Mouse (Mus musculus): ENCODE data around the gene Sh2d6. TPM values are rescaled to one million over a fixed set of nuclear protein-coding genes. Genes with fewer than 3 reads are reported as not detected.
"Not testable (repeated sequence)": the region's sequence is repeated elsewhere in the genome, so short reads cannot be mapped to it uniquely, and the experiment has no call there.

Gene Sh2d6
- polyA plus RNA-seq, 1 experiment from 2014 or later: 0.24 TPM

GRCm38 (mm10) chr6:72543265-72543850 lies 21.9 kb upstream of the Sh2d6 start:
- no peak overlapping the region for H3K9ac ChIP-seq
- DNase-seq (ENCODE audit: low spot score): no peak
- no peaks in the 10 kb centered on the region for H3K27me3 ChIP-seq (ENCODE audit: control insufficient read depth, insufficient read depth, low read length)
- ATAC-seq (ENCODE audit: low FRiP score): no peak
- 0 out of 2 replicates have a peak overlapping the region, but pooled peaks have one; percentile 51 for H3K27ac ChIP-seq
- H3K4me1 ChIP-seq (replicated peaks; ENCODE audit: control insufficient read depth, insufficient read depth, low read length): peaks cover under 1% of the 10 kb centered on the region; the same call in 1 of the 2 replicates
- H3K36me3 ChIP-seq (replicated peaks; ENCODE audit: control insufficient read depth, insufficient read depth): no peaks in the 10 kb centered on the region
- H3K9me3 ChIP-seq (ENCODE audit: control insufficient read depth, low read length): no peaks in the 10 kb centered on the region
- no peak overlapping the region for H3K4me2 ChIP-seq (replicated peaks)
- WGBS: 64% methylated on average over 12 of the region's 12 CpGs
- no peak overlapping the region for H3K4me3 ChIP-seq (replicated peaks; ENCODE audit: low read length)

- Histone ChIP-seq H3K4me1 (replicated peaks; ENCODE audit: control insufficient read depth, insufficient read depth, low read length) (peaks cover 5% of the 10 kb centered on the region), H3K4me3 (replicated peaks; ENCODE audit: low read length) (peak overlapping the region; percentile 39), H3K27me3 (ENCODE audit: control insufficient read depth, insufficient read depth, low read length) (no peaks in the 10 kb centered on the region), H3K4me2 (replicated peaks) (peak overlapping the region; percentile 68), H3K9ac (peak overlapping the region; percentile 66), H3K9me3 (ENCODE audit: control insufficient read depth, low read length) (no peaks in the 10 kb centered on the region), H3K36me3 (replicated peaks; ENCODE audit: control insufficient read depth, insufficient read depth) (no peaks in the 10 kb centered on the region), H3K27ac (peak overlapping the region; percentile 52)
- DNase-seq (ENCODE audit: low spot score) (peak; percentile 85), ATAC-seq (ENCODE audit: low FRiP score) (peak; percentile 95)
- WGBS: under 1% methylated on average over 16 of the region's 16 CpGs
Measured at GRCm38 (mm10) chr6:72538562-72539031, 17.1 kb upstream of the Sh2d6 start.

- WGBS: 54% methylated on average over 10 of the region's 10 CpGs
- Histone ChIP-seq H3K9ac (peak overlapping the region; percentile 66), H3K27ac (peak overlapping the region; percentile 52), H3K4me1 (replicated peaks; ENCODE audit: control insufficient read depth, insufficient read depth, low read length) (peaks cover 6% of the 10 kb centered on the region), H3K27me3 (ENCODE audit: control insufficient read depth, insufficient read depth, low read length) (no peaks in the 10 kb centered on the region), H3K9me3 (ENCODE audit: control insufficient read depth, low read length) (no peaks in the 10 kb centered on the region), H3K4me2 (replicated peaks) (peak overlapping the region; percentile 68), H3K36me3 (replicated peaks; ENCODE audit: control insufficient read depth, insufficient read depth) (no peaks in the 10 kb centered on the region), H3K4me3 (replicated peaks; ENCODE audit: low read length) (peak overlapping the region; percentile 39)
- DNase-seq (ENCODE audit: low spot score): no peak
- ATAC-seq (ENCODE audit: low FRiP score): no peak
Measured at GRCm38 (mm10) chr6:72537998-72538500, 16.5 kb upstream of the Sh2d6 start.

GRCm38 (mm10) chr6:72535165-72535564 lies 13.7 kb upstream of the Sh2d6 start:
- WGBS: 3% methylated on average over 9 of the region's 9 CpGs
- Histone ChIP-seq H3K36me3 (replicated peaks; ENCODE audit: control insufficient read depth, insufficient read depth) (no peaks in the 10 kb centered on the region), H3K27ac (peak overlapping the region; percentile 49; the same call in 1 of the 2 replicates), H3K9me3 (ENCODE audit: control insufficient read depth, low read length) (no peaks in the 10 kb centered on the region), H3K9ac (no peak overlapping the region), H3K4me1 (replicated peaks; ENCODE audit: control insufficient read depth, insufficient read depth, low read length) (peaks cover 14% of the 10 kb centered on the region), H3K27me3 (ENCODE audit: control insufficient read depth, insufficient read depth, low read length) (no peaks in the 10 kb centered on the region), H3K4me3 (replicated peaks; ENCODE audit: low read length) (no peak overlapping the region), H3K4me2 (replicated peaks) (peak overlapping the region; percentile 47)
- ATAC-seq (ENCODE audit: low FRiP score) (no peak), DNase-seq (ENCODE audit: low spot score) (peak; percentile 91)

GRCm38 (mm10) chr6:72534035-72534809 lies 12.7 kb upstream of the Sh2d6 start:
- Histone ChIP-seq H3K4me2 (replicated peaks) (no peak overlapping the region), H3K4me3 (replicated peaks; ENCODE audit: low read length) (no peak overlapping the region), H3K4me1 (replicated peaks; ENCODE audit: control insufficient read depth, insufficient read depth, low read length) (peaks cover 14% of the 10 kb centered on the region), H3K27me3 (ENCODE audit: control insufficient read depth, insufficient read depth, low read length) (no peaks in the 10 kb centered on the region), H3K27ac (0 out of 2 replicates have a peak overlapping the region, but pooled peaks have one; percentile 11), H3K9ac (no peak overlapping the region), H3K36me3 (replicated peaks; ENCODE audit: control insufficient read depth, insufficient read depth) (no peaks in the 10 kb centered on the region), H3K9me3 (ENCODE audit: control insufficient read depth, low read length) (no peaks in the 10 kb centered on the region)
- DNase-seq (ENCODE audit: low spot score): peak; percentile 87
- 39% methylated on average over 9 of the region's 9 CpGs for WGBS
- ATAC-seq (ENCODE audit: low FRiP score): peak; percentile 59

GRCm38 (mm10) chr6:72533555-72533954 lies 12.0 kb upstream of the Sh2d6 start:
- H3K9me3 ChIP-seq (ENCODE audit: control insufficient read depth, low read length); H3K4me3 ChIP-seq (replicated peaks; ENCODE audit: low read length); H3K36me3 ChIP-seq (replicated peaks; ENCODE audit: control insufficient read depth, insufficient read depth); H3K9ac ChIP-seq; H3K27me3 ChIP-seq (ENCODE audit: control insufficient read depth, insufficient read depth, low read length); DNase-seq (ENCODE audit: low spot score); H3K4me2 ChIP-seq (replicated peaks); ATAC-seq (ENCODE audit: low FRiP score): not testable (repeated sequence)
- Histone ChIP-seq H3K4me1 (replicated peaks; ENCODE audit: control insufficient read depth, insufficient read depth, low read length) (peaks cover 14% of the 10 kb centered on the region), H3K27ac (0 out of 2 replicates have a peak overlapping the region, but pooled peaks have one; percentile 11)
- 45% methylated on average over 1 of the region's 1 CpGs for WGBS

GRCm38 (mm10) chr6:72532580-72532979 lies 11.1 kb upstream of the Sh2d6 start:
- Histone ChIP-seq H3K9ac (no peak overlapping the region), H3K4me2 (replicated peaks) (no peak overlapping the region), H3K4me1 (replicated peaks; ENCODE audit: control insufficient read depth, insufficient read depth, low read length) (peaks cover 8% of the 10 kb centered on the region), H3K27ac (peak overlapping the region; percentile 26; the same call in 1 of the 2 replicates), H3K27me3 (ENCODE audit: control insufficient read depth, insufficient read depth, low read length) (no peaks in the 10 kb centered on the region), H3K4me3 (replicated peaks; ENCODE audit: low read length) (no peak overlapping the region), H3K9me3 (ENCODE audit: control insufficient read depth, low read length) (no peaks in the 10 kb centered on the region), H3K36me3 (replicated peaks; ENCODE audit: control insufficient read depth, insufficient read depth) (no peaks in the 10 kb centered on the region)
- DNase-seq (ENCODE audit: low spot score): no peak
- 68% methylated on average over 4 of the region's 4 CpGs for WGBS
- ATAC-seq (ENCODE audit: low FRiP score): no peak

GRCm38 (mm10) chr6:72528410-72529151 lies 7.1 kb upstream of the Sh2d6 start:
- H3K36me3 ChIP-seq (replicated peaks; ENCODE audit: control insufficient read depth, insufficient read depth): no peaks in the 10 kb centered on the region
- WGBS: 71% methylated on average over 10 of the region's 10 CpGs
- DNase-seq (ENCODE audit: low spot score) (no peak), ATAC-seq (ENCODE audit: low FRiP score) (no peak)
- H3K27ac ChIP-seq: no peak overlapping the region
- H3K9me3 ChIP-seq (ENCODE audit: control insufficient read depth, low read length): no peaks in the 10 kb centered on the region
- H3K4me2 ChIP-seq (replicated peaks): no peak overlapping the region
- no peak overlapping the region for H3K9ac ChIP-seq
- H3K4me1 ChIP-seq (replicated peaks; ENCODE audit: control insufficient read depth, insufficient read depth, low read length): peaks cover 8% of the 10 kb centered on the region
- no peaks in the 10 kb centered on the region for H3K27me3 ChIP-seq (ENCODE audit: control insufficient read depth, insufficient read depth, low read length)
- H3K4me3 ChIP-seq (replicated peaks; ENCODE audit: low read length): no peak overlapping the region

GRCm38 (mm10) chr6:72527070-72527469 lies 5.6 kb upstream of the Sh2d6 start:
- no peak for DNase-seq (ENCODE audit: low spot score)
- Histone ChIP-seq H3K4me2 (replicated peaks) (no peak overlapping the region), H3K4me3 (replicated peaks; ENCODE audit: low read length) (no peak overlapping the region), H3K9me3 (ENCODE audit: control insufficient read depth, low read length) (no peaks in the 10 kb centered on the region), H3K27me3 (ENCODE audit: control insufficient read depth, insufficient read depth, low read length) (no peaks in the 10 kb centered on the region), H3K36me3 (replicated peaks; ENCODE audit: control insufficient read depth, insufficient read depth) (no peaks in the 10 kb centered on the region), H3K4me1 (replicated peaks; ENCODE audit: control insufficient read depth, insufficient read depth, low read length) (no peaks in the 10 kb centered on the region), H3K9ac (no peak overlapping the region), H3K27ac (no peak overlapping the region)
- no peak for ATAC-seq (ENCODE audit: low FRiP score)
- WGBS: 89% methylated on average over 4 of the region's 4 CpGs

Measured in hindbrain, embryonic 14.5 days (tissue).